Mouse (Mus musculus) brown adipose tissue, adult 24 weeks (tissue): ENCODE results near the gene Vmn2r70. TPM values are rescaled to one million over a fixed set of nuclear protein-coding genes. Genes with fewer than 3 reads are reported as not detected.

Experiments
- H3K27ac ChIP-seq: fragments of 200-500 bp; replicated peaks from 2 replicates; pipeline ENCODE4 v1.5.1; 2012; ENCODE audit warnings: low read depth, mild to moderate bottlenecking, low read length
- H3K4me1 ChIP-seq: fragments of 200-500 bp; 2 replicates; pipeline ENCODE4 v1.6.1; 2012; ENCODE audit warnings: low read length, mixed read lengths; ENCODE audit not compliant: control insufficient read depth, insufficient read depth, insufficient read length
- H3K4me3 ChIP-seq: fragments of 200-500 bp; 2 replicates; pipeline ENCODE4 v1.5.1; 2012; ENCODE audit warnings: low read depth, mild to moderate bottlenecking, low read length, moderate library complexity; ENCODE audit not compliant: insufficient read depth
- polyA plus RNA-seq: library from polyadenylated mRNA; stranded (reverse); fragments of >200 nt; gene quantifications from 2 replicates; pipeline ENCODE4 v1.2.4, GENCODE M21; 2012; ENCODE audit not compliant: missing spikeins, insufficient read depth, insufficient read length

The Vmn2r70 gene
- not detected in 2 replicates for polyA plus RNA-seq

DNA sequence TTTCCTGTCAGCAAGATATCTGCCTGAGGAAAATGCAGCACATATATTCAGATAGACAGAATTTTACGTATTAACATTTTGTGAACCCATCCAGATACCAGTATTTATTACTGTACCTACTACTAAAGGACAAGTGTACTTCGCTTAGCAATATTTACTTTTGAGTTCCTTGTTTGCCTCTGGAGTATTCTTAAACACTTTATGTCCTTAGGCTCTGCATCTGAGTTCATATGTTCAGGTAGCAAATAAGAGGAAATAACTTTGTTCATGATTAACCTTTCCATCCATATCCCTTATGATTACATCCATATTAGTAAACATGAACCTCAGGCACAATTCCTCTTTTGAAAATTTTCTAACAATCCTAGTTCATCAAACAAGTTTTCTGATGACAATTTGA is at the start of gene Vmn2r70:
Gene Vmn2r70 (minus strand): TSS at position 101 of the 400 bp plus-strand sequence.
- Histone ChIP-seq H3K4me3 (no peak within 1 kb of the TSS), H3K4me1 (no peaks in the 10 kb centered on the region), H3K27ac (no peak within 1 kb of the TSS)

DNA sequence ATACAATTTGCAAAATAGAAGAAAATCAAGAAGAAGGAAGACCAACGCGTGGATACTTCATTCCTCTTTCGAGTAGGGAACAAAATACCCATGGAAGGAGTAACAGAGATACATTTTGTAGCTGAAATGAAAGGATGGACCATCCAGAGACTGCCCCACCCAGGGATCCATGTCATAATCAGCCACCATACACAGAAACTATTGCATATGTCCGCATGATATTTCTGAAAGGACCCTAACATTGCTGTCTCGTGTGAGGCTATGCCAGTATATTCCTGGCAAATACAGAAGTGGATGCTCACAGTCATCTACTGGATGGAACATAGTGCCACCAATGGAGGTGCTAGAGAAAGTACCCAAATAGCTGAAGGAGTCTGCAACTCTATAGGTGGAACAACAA is 6.2 kb downstream of the Vmn2r70 start, which contains the start of gene Vmn2r71:
Gene Vmn2r71 (plus strand): TSS at position 301 of the 400 bp plus-strand sequence.
- H3K4me1 ChIP-seq = no peaks in the 10 kb centered on the region
- H3K4me3 ChIP-seq = no peak within 1 kb of the TSS
- no peak within 1 kb of the TSS for H3K27ac ChIP-seq

GRCm38 (mm10) chr7:85543118-85543517 is 25.9 kb downstream of the Vmn2r70 start:
- no peaks in the 10 kb centered on the region for H3K4me1 ChIP-seq
- H3K4me3 ChIP-seq = no peak overlapping the region
- no peak overlapping the region for H3K27ac ChIP-seq

GRCm38 (mm10) chr7:85542108-85542507 is 26.9 kb downstream of the Vmn2r70 start:
- H3K4me1 ChIP-seq = no peaks in the 10 kb centered on the region
- no peak overlapping the region for H3K27ac ChIP-seq
- no peak overlapping the region for H3K4me3 ChIP-seq

Other genes starting within 250 kb of the Vmn2r70 start
- not detected in 2 replicates for gene Vmn2r69, start 153.3 kb downstream of the Vmn2r70 start, polyA plus RNA-seq
- gene Vmn2r71, start 6.1 kb downstream of the Vmn2r70 start, polyA plus RNA-seq = not detected in 2 replicates
- not detected in 2 replicates for gene Vmn2r72, start 185.9 kb upstream of the Vmn2r70 start, polyA plus RNA-seq